Mouse (Mus musculus) neural tube, embryonic 10.5 days (tissue): ENCODE results near the gene Slc23a2.

Source experiments
- DNase-seq: peaks from one replicate; pipeline ENCODE4 v3.0.0-alpha.2; 2017; ENCODE audit warnings: low spot score; ENCODE audit errors: extremely low spot score

Gene Slc23a2

GRCm38 (mm10) chr2:132144971-132145691 lies at the start of gene Slc23a2:
Slc23a2 (minus strand) TSS chr2:132145108.
- DNase-seq = peak; percentile 62

- no peak for DNase-seq
These were observed 45.8 kb upstream of the Slc23a2 start for GRCm38 (mm10) chr2:132190602-132191161.

- no peak for DNase-seq
These were observed 39.0 kb upstream of the Slc23a2 start for GRCm38 (mm10) chr2:132183874-132184273.

GRCm38 (mm10) chr2:132180463-132181205 lies 35.7 kb upstream of the Slc23a2 start:
- no peak for DNase-seq

GRCm38 (mm10) chr2:132179371-132179770 lies 34.5 kb upstream of the Slc23a2 start:
- no peak for DNase-seq

- no peak for DNase-seq
These were observed 32.5 kb upstream of the Slc23a2 start for GRCm38 (mm10) chr2:132177406-132177805.

GRCm38 (mm10) chr2:132176289-132176848 lies 31.5 kb upstream of the Slc23a2 start:
- no peak for DNase-seq

GRCm38 (mm10) chr2:132174048-132174447 lies 29.1 kb upstream of the Slc23a2 start:
- DNase-seq = no peak

- DNase-seq = no peak
These were observed 27.0 kb upstream of the Slc23a2 start for GRCm38 (mm10) chr2:132171939-132172338.

GRCm38 (mm10) chr2:132169150-132169549 lies 24.2 kb upstream of the Slc23a2 start:
- DNase-seq = no peak

- no peak for DNase-seq
These were observed 18.7 kb upstream of the Slc23a2 start for GRCm38 (mm10) chr2:132163626-132164025.

GRCm38 (mm10) chr2:132157482-132157881 lies 12.6 kb upstream of the Slc23a2 start:
- DNase-seq = no peak

- no peak for DNase-seq
These were observed 7.8 kb upstream of the Slc23a2 start for GRCm38 (mm10) chr2:132152670-132153069.

GRCm38 (mm10) chr2:132151592-132151991 lies 6.7 kb upstream of the Slc23a2 start:
- DNase-seq = no peak

- DNase-seq = no peak
These were observed 6.0 kb upstream of the Slc23a2 start for GRCm38 (mm10) chr2:132150926-132151325.

GRCm38 (mm10) chr2:132146502-132146901 lies 1.6 kb upstream of the Slc23a2 start:
- no peak for DNase-seq

GRCm38 (mm10) chr2:132143943-132144927 lies 673 bp downstream of the Slc23a2 start:
- peak; percentile 50 for DNase-seq

- DNase-seq = no peak
These were observed 2.3 kb downstream of the Slc23a2 start for GRCm38 (mm10) chr2:132142606-132143005.

GRCm38 (mm10) chr2:132140536-132140935 lies 4.4 kb downstream of the Slc23a2 start:
- DNase-seq = no peak

- DNase-seq = no peak
These were observed 5.8 kb downstream of the Slc23a2 start for GRCm38 (mm10) chr2:132139099-132139498.
